In genomic region chr6:60793659-60794365, GRCm38 (mm10) we compare ENCODE assay signal across 25 mouse cellular contexts. TPM values are rescaled to one million over a fixed set of nuclear protein-coding genes. Genes with fewer than 3 reads are reported as not detected.
A peak's percentile ranks its signal among the peaks of the same experiment; 100 is the strongest.
DNase-seq lines count a peak whose midpoint lies in the region; ATAC-seq and TF ChIP-seq lines count a peak whose summit lies in the region.
"Had no signal": no experiment of that assay in that cellular context is flagged by ENCODE, and none has a peak within 500 bp of the region (broad histone marks: within the 10 kb centered on the region; RNA-seq: fewer than 3 reads in every experiment).

No protein-coding gene starts in this region.

- peak; percentile 60; the same call in 1 of the 2 replicates for ATAC-seq in hindbrain, embryonic 16.5 days
- ATAC-seq in hindbrain, embryonic 12.5 days (ENCODE audit: low FRiP score): no peak
- ATAC-seq in stomach, embryonic 14.5 days (ENCODE audit: insufficient number of reproducible peaks, insufficient read depth, low FRiP score, low read depth): 0 out of 2 replicates have a peak, but pooled peaks have one; percentile 63
- ATAC-seq in stomach, postnatal 0 days (ENCODE audit: low FRiP score, low TSS enrichment): no peak
- ATAC-seq: forebrain, embryonic 15.5 days; inflammation-experienced regulatory T-cells, adult 6 months; liver, postnatal 0 days had no signal

- H3K4me1 ChIP-seq in hindbrain, embryonic 16.5 days (ENCODE audit: control insufficient read depth, insufficient read depth, low read depth, low read length): no peaks in the 10 kb centered on the region
- no peaks in the 10 kb centered on the region for H3K4me1 ChIP-seq in hindbrain, embryonic 12.5 days
- no peaks in the 10 kb centered on the region for H3K4me1 ChIP-seq in stomach, embryonic 14.5 days (ENCODE audit: control insufficient read depth, insufficient read depth, low read length)
- H3K4me1 ChIP-seq in stomach, postnatal 0 days (replicated peaks; ENCODE audit: control insufficient read depth, insufficient read depth): no peaks in the 10 kb centered on the region
- H3K4me1 ChIP-seq in heart, adult 2 months (ENCODE audit: control insufficient read depth, insufficient read depth, low read length): no peaks in the 10 kb centered on the region
- H3K4me1 ChIP-seq: embryonic facial prominence, embryonic 15.5 days; forebrain, embryonic 15.5 days; hindbrain, embryonic 10.5 days; limb, embryonic 10.5 days; neural tube, embryonic 15.5 days had no signal

- WGBS in hindbrain, embryonic 16.5 days: 85% methylated on average over 3 of the region's 3 CpGs
- 91% methylated on average over 3 of the region's 3 CpGs for WGBS in hindbrain, embryonic 12.5 days
- WGBS in stomach, embryonic 14.5 days: 64% methylated on average over 3 of the region's 3 CpGs
- WGBS in stomach, postnatal 0 days: 48% methylated on average over 3 of the region's 3 CpGs
- 83% methylated on average over 3 of the region's 3 CpGs for WGBS in heart, adult 2 months

- H3K9me3 ChIP-seq in hindbrain, embryonic 16.5 days (ENCODE audit: control insufficient read depth, low read length): no peaks in the 10 kb centered on the region
- H3K9me3 ChIP-seq in hindbrain, embryonic 12.5 days (replicated peaks): no peaks in the 10 kb centered on the region
- H3K9me3 ChIP-seq in stomach, embryonic 14.5 days (ENCODE audit: control insufficient read depth, low read depth, low read length): no peaks in the 10 kb centered on the region
- no peaks in the 10 kb centered on the region for H3K9me3 ChIP-seq in stomach, postnatal 0 days (ENCODE audit: control insufficient read depth, low read length)
- H3K9me3 ChIP-seq: embryonic facial prominence, embryonic 15.5 days; forebrain, embryonic 15.5 days; hindbrain, embryonic 10.5 days; limb, embryonic 10.5 days; neural tube, embryonic 15.5 days had no signal

- DNase-seq in stomach, postnatal 0 days (ENCODE audit: low spot score): no peak
- peak; percentile 70 to 77 for DNase-seq in cerebellum, postnatal 10 days
- DNase-seq in heart, adult 2 months: no peak
- DNase-seq in spleen, adult 12 weeks (ENCODE audit: low spot score): no peak
- DNase-seq: adrenal gland, postnatal 25 days; gastrocnemius, postnatal 25 days; heart, adult 18-20 months; kidney, adult 18-20 months; kidney, postnatal 4 days; liver; liver, postnatal 0 days; lung, postnatal 10 days; right cerebral cortex, adult 18-20 months; thymus, postnatal 14 days had no signal

- no peak overlapping the region for H3K27ac ChIP-seq in hindbrain, embryonic 16.5 days (ENCODE audit: low read depth, low read length)
- no peak overlapping the region for H3K27ac ChIP-seq in hindbrain, embryonic 12.5 days
- H3K27ac ChIP-seq in stomach, embryonic 14.5 days (ENCODE audit: low read length): no peak overlapping the region; the same call in 1 of the 2 replicates
- no peak overlapping the region for H3K27ac ChIP-seq in stomach, postnatal 0 days (replicated peaks)
- H3K27ac ChIP-seq in heart, adult 2 months: no peak overlapping the region
- H3K27ac ChIP-seq: embryonic facial prominence, embryonic 15.5 days; forebrain, embryonic 15.5 days; hindbrain, embryonic 10.5 days; left cerebral cortex, adult 2 months; limb, embryonic 10.5 days; neural tube, embryonic 15.5 days had no signal

- no peaks in the 10 kb centered on the region for H3K27me3 ChIP-seq in hindbrain, embryonic 16.5 days (replicated peaks; ENCODE audit: control insufficient read depth, insufficient read depth, low read length)
- no peaks in the 10 kb centered on the region for H3K27me3 ChIP-seq in hindbrain, embryonic 12.5 days
- H3K27me3 ChIP-seq in stomach, embryonic 14.5 days (ENCODE audit: control insufficient read depth, insufficient read depth, low read length): no peaks in the 10 kb centered on the region
- H3K27me3 ChIP-seq in stomach, postnatal 0 days (ENCODE audit: control insufficient read depth, insufficient read depth, low read length): no peaks in the 10 kb centered on the region
- no peaks in the 10 kb centered on the region for H3K27me3 ChIP-seq in heart, adult 2 months (ENCODE audit: control insufficient read depth, insufficient read depth, low read length)
- H3K27me3 ChIP-seq: embryonic facial prominence, embryonic 15.5 days; forebrain, embryonic 15.5 days; neural tube, embryonic 15.5 days had no signal

- TF ChIP-seq POLR2A in heart, adult 2 months (IDR thresholded peaks at IDR 0.05; ENCODE audit: insufficient read depth, low read depth, low read length): no peak

- H3K9ac ChIP-seq in hindbrain, embryonic 16.5 days (ENCODE audit: low read depth, low read length): no peak overlapping the region
- H3K9ac ChIP-seq in hindbrain, embryonic 12.5 days: no peak overlapping the region
- H3K9ac ChIP-seq in stomach, embryonic 14.5 days (replicated peaks; ENCODE audit: low read depth, low read length): no peak overlapping the region
- no peak overlapping the region for H3K9ac ChIP-seq in stomach, postnatal 0 days (ENCODE audit: low read length)
- H3K9ac ChIP-seq in heart, adult 2 months (ENCODE audit: low read depth, low read length): no peak overlapping the region
- H3K9ac ChIP-seq: embryonic facial prominence, embryonic 15.5 days; forebrain, embryonic 15.5 days; liver, postnatal 0 days; neural tube, embryonic 15.5 days had no signal

- TF ChIP-seq EP300 in stomach, postnatal 0 days (optimal IDR thresholded peaks at IDR 0.05): no peak
- TF ChIP-seq EP300 in heart, adult 2 months (IDR thresholded peaks at IDR 0.05; ENCODE audit: insufficient read depth, low read depth, low read length): no peak

- intact Hi-C loops in heart, adult 2 months (cut with DNase I): no loop called here

- H3K36me3 ChIP-seq in hindbrain, embryonic 16.5 days (ENCODE audit: control insufficient read depth, insufficient read depth, low read length): no peaks in the 10 kb centered on the region
- H3K36me3 ChIP-seq in hindbrain, embryonic 12.5 days: no peaks in the 10 kb centered on the region
- H3K36me3 ChIP-seq in stomach, embryonic 14.5 days (ENCODE audit: control insufficient read depth, insufficient read depth, low read length): no peaks in the 10 kb centered on the region
- H3K36me3 ChIP-seq in stomach, postnatal 0 days (ENCODE audit: control insufficient read depth, insufficient read depth, low read length): no peaks in the 10 kb centered on the region
- no peaks in the 10 kb centered on the region for H3K36me3 ChIP-seq in heart, adult 2 months (ENCODE audit: control insufficient read depth, insufficient read depth, low read length)
- H3K36me3 ChIP-seq: embryonic facial prominence, embryonic 15.5 days; forebrain, embryonic 15.5 days; hindbrain, embryonic 10.5 days; limb, embryonic 10.5 days; neural tube, embryonic 15.5 days had no signal

- H3K4me3 ChIP-seq in hindbrain, embryonic 16.5 days (ENCODE audit: low read length): no peak overlapping the region
- H3K4me3 ChIP-seq in hindbrain, embryonic 12.5 days: no peak overlapping the region
- no peak overlapping the region for H3K4me3 ChIP-seq in stomach, embryonic 14.5 days (ENCODE audit: low read depth, low read length)
- H3K4me3 ChIP-seq in stomach, postnatal 0 days (ENCODE audit: low read depth, low read length): no peak overlapping the region
- no peak overlapping the region for H3K4me3 ChIP-seq in heart, adult 2 months
- H3K4me3 ChIP-seq: embryonic facial prominence, embryonic 15.5 days; forebrain, embryonic 15.5 days; hindbrain, embryonic 10.5 days; left cerebral cortex, adult 2 months; limb, embryonic 10.5 days; neural tube, embryonic 15.5 days had no signal

- TF ChIP-seq CTCF in stomach, postnatal 0 days (IDR thresholded peaks at IDR 0.05; ENCODE audit: low read depth): no peak
- TF ChIP-seq CTCF in heart, adult 2 months (IDR thresholded peaks at IDR 0.05): no peak

- H3K79me2 ChIP-seq in heart, adult 2 months (replicated peaks; ENCODE audit: control insufficient read depth, insufficient read depth, low read length): no peaks in the 10 kb centered on the region

- H3K4me2 ChIP-seq in hindbrain, embryonic 16.5 days (ENCODE audit: low read length): no peak overlapping the region
- no peak overlapping the region for H3K4me2 ChIP-seq in hindbrain, embryonic 12.5 days (replicated peaks)
- no peak overlapping the region for H3K4me2 ChIP-seq in stomach, embryonic 14.5 days (replicated peaks; ENCODE audit: low read depth, low read length)
- H3K4me2 ChIP-seq in stomach, postnatal 0 days (replicated peaks; ENCODE audit: low read depth): no peak overlapping the region
- H3K4me2 ChIP-seq: embryonic facial prominence, embryonic 15.5 days; forebrain, embryonic 15.5 days; midbrain, embryonic 11.5 days; neural tube, embryonic 15.5 days had no signal

RNA-seq across cellular contexts. Expression of gene Snca, which starts 35.8 kb away (rescaled TPM):
- polyA plus RNA-seq in hindbrain, embryonic 16.5 days (2015; fragmentation: Nextera tagmentation; extraction: Ambion mirVana): 357 and 444 TPM in 2 replicates
- 43.3 and 63.2 TPM in 2 replicates for polyA plus RNA-seq in hindbrain, embryonic 12.5 days (2016; fragmentation: Nextera tagmentation; extraction: Ambion mirVana)
- 17.2 and 19.7 TPM in 2 replicates for polyA plus RNA-seq in stomach, embryonic 14.5 days (2014; fragmentation: Nextera tagmentation; extraction: Ambion mirVana)
- 6.5 and 8.0 TPM in 2 replicates for polyA plus RNA-seq in stomach, postnatal 0 days (2015; fragmentation: Nextera tagmentation; extraction: Ambion mirVana)
- 10 to 100 TPM; 11.6 to 97.1 TPM for total RNA-seq in heart, adult 2 months (2021)
- 8.3 and 43.1 TPM in 2 replicates for polyA plus RNA-seq in heart, adult 2 months (2012; rRNA removed)
- polyA plus RNA-seq: inflammation-experienced regulatory T-cells, adult 6 months had no signal

Comparison
In these comparisons a context has a peak if more than half of its experiments do, and no peak if none do; other contexts are left out.
1. ATAC-seq: peak in hindbrain, embryonic 16.5 days (single experiment) and stomach, embryonic 14.5 days (single experiment); none in hindbrain, embryonic 12.5 days (single experiment) and stomach, postnatal 0 days (single experiment).
2. DNase-seq: peak in cerebellum, postnatal 10 days (2 of 2); none in stomach, postnatal 0 days (single experiment), heart, adult 2 months (0 of 2) and spleen, adult 12 weeks (single experiment).